8 mouse cellular contexts compared by ENCODE assay signal in genomic region chr15:27724796-27725680, GRCm38 (mm10). TPM values are rescaled to one million over a fixed set of nuclear protein-coding genes. Genes with fewer than 3 reads are reported as not detected.
A peak's percentile ranks its signal among the peaks of the same experiment; 100 is the strongest.
DNase-seq lines count a peak whose midpoint lies in the region; ATAC-seq lines count a peak whose summit lies in the region.

No protein-coding gene starts in this region.

- H3K9ac ChIP-seq in kidney, embryonic 14.5 days (ENCODE audit: low read depth, low read length) = no peak overlapping the region
- H3K9ac ChIP-seq in liver, embryonic 12.5 days = no peak overlapping the region

- H3K4me1 ChIP-seq in kidney, embryonic 14.5 days (ENCODE audit: control insufficient read depth, insufficient read depth, low read length) = peaks cover 8% of the 10 kb centered on the region; the same call in 1 of the 2 replicates
- H3K4me1 ChIP-seq in embryonic facial prominence, embryonic 10.5 days = peaks cover 11% of the 10 kb centered on the region; the same call in 1 of the 2 replicates
- peaks cover 23% of the 10 kb centered on the region for H3K4me1 ChIP-seq in liver, embryonic 12.5 days

- H3K36me3 ChIP-seq in kidney, embryonic 14.5 days (ENCODE audit: control insufficient read depth, insufficient read depth, low read length) = no peaks in the 10 kb centered on the region
- peaks cover 2% of the 10 kb centered on the region for H3K36me3 ChIP-seq in embryonic facial prominence, embryonic 10.5 days (replicated peaks)
- H3K36me3 ChIP-seq in liver, embryonic 12.5 days = no peaks in the 10 kb centered on the region

- no peak for DNase-seq in kidney, postnatal 4 days
- peak; percentile 44 for DNase-seq in CD4-positive, CD25-positive, alpha-beta regulatory T cell, adult 2 months (ENCODE audit: low read depth, low spot score)
- no peak for DNase-seq in embryonic facial prominence, embryonic 10.5 days (ENCODE audit: low spot score)
- DNase-seq in cerebellum, adult 18-20 months = no peak
- no peak for DNase-seq in frontal cortex, adult 2 months (ENCODE audit: extremely low spot score in 1 of 2, low spot score in 1 of 2)
- DNase-seq in ovary, postnatal 10 days (ENCODE audit: low spot score) = no peak

- peak overlapping the region; percentile 31; the same call in 1 of the 2 replicates for H3K27ac ChIP-seq in kidney, embryonic 14.5 days (ENCODE audit: low read depth, low read length)
- H3K27ac ChIP-seq in embryonic facial prominence, embryonic 10.5 days (replicated peaks) = 0 out of 2 replicates have a peak overlapping the region, but pooled peaks have one; percentile 12
- peak overlapping the region; percentile 36; the same call in 1 of the 2 replicates for H3K27ac ChIP-seq in liver, embryonic 12.5 days

- no peak overlapping the region for H3K4me3 ChIP-seq in kidney, embryonic 14.5 days (ENCODE audit: low read length)
- H3K4me3 ChIP-seq in embryonic facial prominence, embryonic 10.5 days = no peak overlapping the region
- no peak overlapping the region for H3K4me3 ChIP-seq in liver, embryonic 12.5 days

- no peaks in the 10 kb centered on the region for H3K9me3 ChIP-seq in kidney, embryonic 14.5 days (ENCODE audit: control insufficient read depth, low read length)
- H3K9me3 ChIP-seq in embryonic facial prominence, embryonic 10.5 days = no peaks in the 10 kb centered on the region
- no peaks in the 10 kb centered on the region for H3K9me3 ChIP-seq in liver, embryonic 12.5 days (replicated peaks)

- 65% methylated on average over 9 of the region's 9 CpGs for WGBS in kidney, embryonic 14.5 days
- 77% methylated on average over 9 of the region's 9 CpGs for WGBS in embryonic facial prominence, embryonic 10.5 days
- 21% methylated on average over 9 of the region's 9 CpGs for WGBS in liver, embryonic 12.5 days (ENCODE audit: insufficient replicate concordance)

- ATAC-seq in kidney, embryonic 14.5 days (ENCODE audit: low FRiP score, low TSS enrichment) = no peak
- ATAC-seq in liver, embryonic 12.5 days = peak; percentile 44; the same call in 1 of the 2 replicates

- H3K27me3 ChIP-seq in kidney, embryonic 14.5 days (ENCODE audit: control insufficient read depth, insufficient read depth, low read length) = no peaks in the 10 kb centered on the region
- H3K27me3 ChIP-seq in embryonic facial prominence, embryonic 10.5 days (replicated peaks; ENCODE audit: low read depth, poor library complexity, severe bottlenecking) = no peaks in the 10 kb centered on the region
- no peaks in the 10 kb centered on the region for H3K27me3 ChIP-seq in liver, embryonic 12.5 days (replicated peaks)

- H3K4me2 ChIP-seq in kidney, embryonic 14.5 days (replicated peaks; ENCODE audit: low read depth, low read length) = no peak overlapping the region
- H3K4me2 ChIP-seq in liver, embryonic 12.5 days = peak overlapping the region; percentile 38

RNA-seq across cellular contexts. Expression of gene Otulinl, which starts 43.7 kb away (rescaled TPM):
- 25.1 and 26.0 TPM in 2 replicates for polyA plus RNA-seq in kidney, embryonic 14.5 days (2014; fragmentation: Nextera tagmentation; extraction: Ambion mirVana)
- polyA plus RNA-seq in embryonic facial prominence, embryonic 10.5 days (2016; fragmentation: Nextera tagmentation; extraction: Ambion mirVana) = 6.8 and 7.9 TPM in 2 replicates
- 7.6 and 8.7 TPM in 2 replicates for polyA plus RNA-seq in liver, embryonic 12.5 days (2016; fragmentation: Nextera tagmentation; extraction: Ambion mirVana)
- polyA plus RNA-seq in frontal cortex, adult 2 months (2012; rRNA removed) = 18.3 and 21.0 TPM in 2 replicates
